Mouse (Mus musculus) embryonic facial prominence, embryonic 14.5 days (tissue): Measurements from ENCODE around the gene Tpst2. TPM values are rescaled to one million over a fixed set of nuclear protein-coding genes. Genes with fewer than 3 reads are reported as not detected.

Experiments used
- ATAC-seq: fragments of 200-750 bp; cut with Nextera tagmentation; 2 replicates; pipeline ENCODE4 v1.8.0; 2017; ENCODE audit warnings: low read depth, moderate number of reproducible peaks, moderate TSS enrichment
- DNase-seq: peaks from one replicate; pipeline ENCODE4 v3.0.0-alpha.2; 2015; ENCODE audit warnings: low spot score
- H3K27ac ChIP-seq: fragments of 300-500 bp; sonication (generic); replicated peaks from 2 replicates; pipeline ENCODE4 v1.5.1; 2014; ENCODE audit warnings: low read depth, mild to moderate bottlenecking, low read length, moderate library complexity
- H3K27me3 ChIP-seq: fragments of 300-500 bp; sonication (generic); replicated peaks from 2 replicates; pipeline ENCODE4 v1.6.1; 2014; ENCODE audit warnings: low read length; ENCODE audit not compliant: control insufficient read depth, insufficient read depth
- H3K36me3 ChIP-seq: fragments of 300-500 bp; sonication (generic); 2 replicates; pipeline ENCODE4 v1.6.1; 2014; ENCODE audit warnings: low read length, mixed read lengths; ENCODE audit not compliant: control insufficient read depth, insufficient read depth
- H3K4me1 ChIP-seq: fragments of 300-500 bp; sonication (generic); 2 replicates; pipeline ENCODE4 v1.6.1; 2014; ENCODE audit warnings: antibody characterized with exemption, low read length; ENCODE audit not compliant: control insufficient read depth, insufficient read depth
- H3K4me2 ChIP-seq: fragments of 300-500 bp; sonication (generic); 2 replicates; pipeline ENCODE4 v1.6.1; 2014; ENCODE audit warnings: low read depth, mild to moderate bottlenecking, low read length, moderate library complexity, mixed read lengths
- H3K4me3 ChIP-seq: fragments of 300-500 bp; sonication (generic); 2 replicates; pipeline ENCODE4 v1.5.1; 2014; ENCODE audit warnings: low read depth, mild to moderate bottlenecking, low read length
- H3K9ac ChIP-seq: fragments of 300-500 bp; sonication (generic); 2 replicates; pipeline ENCODE4 v1.6.1; 2014; ENCODE audit warnings: low read depth, mild to moderate bottlenecking, low read length, moderate library complexity, mixed read lengths
- H3K9me3 ChIP-seq: fragments of 300-500 bp; sonication (generic); 2 replicates; pipeline ENCODE4 v1.6.1; 2016; ENCODE audit warnings: low read length; ENCODE audit not compliant: control insufficient read depth
- WGBS: fragments of 180-500 bp; shearing (Covaris S2); extraction: QIAGEN DNeasy Blood & Tissue Kit; methylation state at CpG from one replicate; pipeline ENCODE4 v1.1.7; 2014; 5-methylcytosine and 5-hydroxymethylcytosine counted together
- polyA plus RNA-seq: library from polyadenylated mRNA; unstranded; fragments of >200 nt; fragmentation: Nextera tagmentation; extraction: Ambion mirVana; gene quantifications from 2 replicates; pipeline ENCODE4 v1.2.1, GENCODE M21; 2014

The Tpst2 gene
- polyA plus RNA-seq, 1 experiment from 2014 or later: 46.9 TPM

DNA sequence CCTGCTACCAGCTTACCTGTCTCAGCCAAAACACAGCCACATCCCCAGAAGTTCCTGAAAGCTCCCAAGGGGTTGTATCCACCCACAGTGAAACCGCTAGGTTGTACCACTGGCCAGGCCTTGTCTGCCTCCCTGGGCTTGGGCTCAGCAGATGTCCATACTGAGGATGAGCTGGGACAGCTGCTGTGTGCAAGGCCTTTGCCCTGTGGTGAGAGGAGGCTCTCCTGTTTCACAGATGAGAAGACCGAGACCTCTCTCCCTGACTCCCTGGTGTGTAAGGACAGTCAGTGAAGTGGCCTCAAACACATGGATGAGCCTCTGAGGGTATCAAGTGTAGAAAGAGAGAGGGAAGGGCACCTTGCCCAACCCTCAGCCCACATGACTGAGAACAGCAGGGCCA, 11.2 kb downstream of the Tpst2 start:
- Histone ChIP-seq H3K27me3 (no peaks in the 10 kb centered on the region), H3K9me3 (no peaks in the 10 kb centered on the region), H3K27ac (no peak overlapping the region), H3K36me3 (no peaks in the 10 kb centered on the region), H3K4me2 (no peak overlapping the region), H3K9ac (no peak overlapping the region), H3K4me3 (no peak overlapping the region), H3K4me1 (no peaks in the 10 kb centered on the region; the same call in 1 of the 2 replicates)
- no peak for ATAC-seq
- no peak for DNase-seq
- WGBS: 84% methylated on average over 2 of the region's 2 CpGs

- 76% methylated on average over 9 of the region's 9 CpGs for WGBS
- no peak overlapping the region for H3K4me2 ChIP-seq
- no peak overlapping the region for H3K4me3 ChIP-seq
- DNase-seq (no peak), ATAC-seq (no peak)
- H3K4me1 ChIP-seq: no peaks in the 10 kb centered on the region; the same call in 1 of the 2 replicates
- no peak overlapping the region for H3K27ac ChIP-seq
- H3K9ac ChIP-seq: no peak overlapping the region
- no peaks in the 10 kb centered on the region for H3K9me3 ChIP-seq
- H3K36me3 ChIP-seq: no peaks in the 10 kb centered on the region
- H3K27me3 ChIP-seq: no peaks in the 10 kb centered on the region
These were observed 12.0 kb downstream of the Tpst2 start for GRCm38 (mm10) chr5:112288193-112289141.

DNA sequence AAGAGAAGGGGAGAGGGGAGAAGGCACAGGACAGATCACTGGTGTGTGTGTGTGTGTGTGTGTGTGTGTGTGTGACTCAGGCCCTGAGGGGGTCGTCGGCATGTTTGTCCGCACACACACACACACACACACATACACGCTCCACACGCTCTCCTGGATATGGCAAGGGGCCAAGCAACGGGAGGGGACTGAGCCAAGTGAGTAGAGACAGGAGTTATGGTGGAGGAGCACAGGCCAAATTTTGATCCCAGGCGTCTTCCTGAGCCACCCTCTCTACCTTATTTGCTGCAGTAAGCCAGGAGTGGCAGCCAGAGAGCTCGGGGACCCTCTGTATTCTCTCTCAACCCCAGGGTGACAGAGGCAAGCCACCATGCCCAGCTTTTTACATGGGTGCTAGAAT, 12.7 kb downstream of the Tpst2 start:
- no peak overlapping the region for H3K4me2 ChIP-seq
- WGBS: 46% methylated on average over 4 of the region's 8 CpGs

GRCm38 (mm10) chr5:112289819-112290535, 13.5 kb downstream of the Tpst2 start:
- 82% methylated on average over 16 of the region's 16 CpGs for WGBS
- H3K4me2 ChIP-seq: no peak overlapping the region
- no peak overlapping the region for H3K27ac ChIP-seq
- peaks cover 6% of the 10 kb centered on the region for H3K4me1 ChIP-seq
- no peak overlapping the region for H3K9ac ChIP-seq
- DNase-seq (no peak), ATAC-seq (no peak)
- H3K9me3 ChIP-seq: no peaks in the 10 kb centered on the region
- H3K36me3 ChIP-seq: no peaks in the 10 kb centered on the region
- no peak overlapping the region for H3K4me3 ChIP-seq
- H3K27me3 ChIP-seq: no peaks in the 10 kb centered on the region

More for the DNA sequence above, 12.7 kb downstream of the Tpst2 start:
- no peak overlapping the region for H3K27ac ChIP-seq
- no peak overlapping the region for H3K9ac ChIP-seq
- ATAC-seq: no peak
- H3K27me3 ChIP-seq: no peaks in the 10 kb centered on the region
- no peak for DNase-seq
- H3K36me3 ChIP-seq: no peaks in the 10 kb centered on the region
- H3K9me3 ChIP-seq: no peaks in the 10 kb centered on the region
- H3K4me3 ChIP-seq: no peak overlapping the region
- no peaks in the 10 kb centered on the region; the same call in 1 of the 2 replicates for H3K4me1 ChIP-seq

DNA sequence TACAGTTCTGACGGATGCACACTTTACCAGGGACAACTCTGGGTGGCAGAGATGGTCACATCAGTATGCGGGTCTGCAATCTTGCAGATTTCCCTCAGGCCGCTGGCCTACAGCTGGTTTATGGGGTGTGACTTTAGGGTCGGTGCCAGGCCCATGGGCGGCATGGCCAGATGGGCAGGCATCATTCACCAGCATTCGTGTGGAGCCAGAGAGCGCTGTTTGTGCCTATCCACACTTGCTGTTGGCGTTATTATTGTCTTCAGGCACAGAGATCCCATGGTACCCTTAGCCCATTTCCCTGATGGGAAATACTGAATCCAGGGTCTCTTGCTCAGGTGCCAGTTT, 14.0 kb downstream of the Tpst2 start:
- peaks cover 6% of the 10 kb centered on the region for H3K4me1 ChIP-seq
- 91% methylated on average over 8 of the region's 8 CpGs for WGBS
- no peaks in the 10 kb centered on the region for H3K36me3 ChIP-seq
- no peaks in the 10 kb centered on the region for H3K27me3 ChIP-seq
- no peak overlapping the region for H3K9ac ChIP-seq
- H3K9me3 ChIP-seq: no peaks in the 10 kb centered on the region
- no peak overlapping the region for H3K4me2 ChIP-seq
- H3K27ac ChIP-seq: no peak overlapping the region
- H3K4me3 ChIP-seq: no peak overlapping the region
- ATAC-seq: no peak
- no peak for DNase-seq

- no peaks in the 10 kb centered on the region for H3K27me3 ChIP-seq
- no peak overlapping the region for H3K4me3 ChIP-seq
- DNase-seq (no peak), ATAC-seq (no peak)
- no peak overlapping the region for H3K27ac ChIP-seq
- WGBS: 83% methylated on average over 5 of the region's 5 CpGs
- peaks cover 6% of the 10 kb centered on the region for H3K4me1 ChIP-seq
- no peak overlapping the region for H3K4me2 ChIP-seq
- H3K9me3 ChIP-seq: no peaks in the 10 kb centered on the region
- no peaks in the 10 kb centered on the region for H3K36me3 ChIP-seq
- H3K9ac ChIP-seq: no peak overlapping the region
These were observed 15.4 kb downstream of the Tpst2 start for GRCm38 (mm10) chr5:112291866-112292265.

- Histone ChIP-seq H3K4me1 (peaks cover 6% of the 10 kb centered on the region; the same call in 1 of the 2 replicates), H3K27ac (no peak overlapping the region), H3K9ac (no peak overlapping the region), H3K36me3 (no peaks in the 10 kb centered on the region), H3K4me2 (no peak overlapping the region), H3K27me3 (no peaks in the 10 kb centered on the region), H3K4me3 (no peak overlapping the region), H3K9me3 (no peaks in the 10 kb centered on the region)
- 71% methylated on average over 17 of the region's 17 CpGs for WGBS
- no peak for ATAC-seq
- no peak for DNase-seq
These were observed 16.0 kb downstream of the Tpst2 start for GRCm38 (mm10) chr5:112292343-112292980.

DNA sequence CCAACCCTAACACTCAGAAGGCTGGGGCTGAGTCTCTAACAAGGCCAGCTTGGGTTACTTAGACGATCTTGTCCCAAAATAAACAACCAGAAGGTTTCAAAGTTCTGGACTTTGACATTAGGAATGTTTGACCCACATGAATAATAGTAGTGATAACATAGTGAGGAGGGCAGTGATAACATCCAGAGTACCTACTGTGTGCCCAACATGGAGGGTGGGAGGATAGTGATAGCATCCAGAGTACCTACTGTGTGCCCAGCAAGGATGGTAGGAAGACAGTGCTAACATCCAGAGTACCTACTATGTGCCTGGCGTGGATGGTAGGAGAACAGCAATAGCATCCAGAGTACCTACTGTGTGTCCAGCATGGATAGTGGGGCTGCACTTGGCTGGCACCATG, 17.3 kb downstream of the Tpst2 start:
- no peak overlapping the region for H3K4me3 ChIP-seq
- 69% methylated on average over 2 of the region's 2 CpGs for WGBS
- H3K4me2 ChIP-seq: no peak overlapping the region
- H3K9me3 ChIP-seq: no peaks in the 10 kb centered on the region
- DNase-seq (no peak), ATAC-seq (no peak)
- H3K4me1 ChIP-seq: peaks cover 6% of the 10 kb centered on the region; the same call in 1 of the 2 replicates
- H3K27ac ChIP-seq: no peak overlapping the region
- H3K27me3 ChIP-seq: no peaks in the 10 kb centered on the region
- no peak overlapping the region for H3K9ac ChIP-seq
- H3K36me3 ChIP-seq: no peaks in the 10 kb centered on the region
